Mouse (Mus musculus): ENCODE data around the gene Arhgdia. TPM values are rescaled to one million over a fixed set of nuclear protein-coding genes. Genes with fewer than 3 reads are reported as not detected.
A peak's percentile ranks its signal among the peaks of the same experiment; 100 is the strongest.
"Not testable (repeated sequence)": the region's sequence is repeated elsewhere in the genome, so short reads cannot be mapped to it uniquely, and the experiment has no call there.

The Arhgdia gene
- total RNA-seq, 2 experiments from 2014 or later = 266 to 282 TPM

DNA sequence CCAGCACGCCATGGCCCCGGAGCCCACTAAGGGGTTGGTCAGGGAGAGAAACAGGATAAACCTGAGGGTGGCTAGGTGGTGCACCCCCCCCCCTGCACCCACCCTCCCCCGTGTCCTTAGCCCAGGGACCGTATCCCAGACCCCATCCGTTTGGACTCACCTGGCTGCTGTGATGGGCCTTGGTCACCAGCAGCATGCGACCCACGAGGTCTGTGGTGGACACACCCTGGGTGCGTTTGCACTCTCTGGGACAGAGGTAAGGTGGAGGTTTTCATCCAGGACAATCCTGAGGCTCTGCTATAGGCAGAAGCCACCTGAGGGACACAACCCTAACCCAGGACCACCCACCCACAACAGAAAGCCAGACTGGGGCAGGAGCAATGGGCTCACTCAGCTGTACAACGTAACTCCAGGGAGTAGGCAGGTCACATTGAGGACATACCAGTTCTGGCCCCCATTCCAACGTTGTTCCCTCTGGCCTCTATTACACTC, 32.1 kb upstream of the Arhgdia start:
- DNase-seq = no peak

DNA sequence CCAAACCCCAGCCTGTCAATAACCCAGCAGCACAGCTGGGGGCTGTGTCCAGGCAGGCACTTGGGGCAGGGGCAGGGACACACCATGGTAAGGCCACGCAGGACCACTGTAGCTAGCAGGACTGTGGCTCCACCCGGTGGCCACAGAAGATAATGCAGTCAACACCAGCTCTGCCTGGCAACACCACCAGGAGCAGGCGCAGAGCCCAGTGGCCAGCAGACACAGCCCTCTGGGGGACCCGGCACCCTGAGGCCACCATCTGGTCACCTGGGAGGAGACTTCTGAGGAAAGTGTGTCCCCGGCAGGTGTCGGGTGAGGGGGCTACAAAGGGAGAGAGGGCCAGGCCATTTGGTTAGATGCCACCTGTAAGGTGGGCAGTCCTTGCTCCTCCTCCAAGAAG, 31.3 kb upstream of the Arhgdia start:
- DNase-seq = peak in 1 of 2 experiments; percentile 61

DNA sequence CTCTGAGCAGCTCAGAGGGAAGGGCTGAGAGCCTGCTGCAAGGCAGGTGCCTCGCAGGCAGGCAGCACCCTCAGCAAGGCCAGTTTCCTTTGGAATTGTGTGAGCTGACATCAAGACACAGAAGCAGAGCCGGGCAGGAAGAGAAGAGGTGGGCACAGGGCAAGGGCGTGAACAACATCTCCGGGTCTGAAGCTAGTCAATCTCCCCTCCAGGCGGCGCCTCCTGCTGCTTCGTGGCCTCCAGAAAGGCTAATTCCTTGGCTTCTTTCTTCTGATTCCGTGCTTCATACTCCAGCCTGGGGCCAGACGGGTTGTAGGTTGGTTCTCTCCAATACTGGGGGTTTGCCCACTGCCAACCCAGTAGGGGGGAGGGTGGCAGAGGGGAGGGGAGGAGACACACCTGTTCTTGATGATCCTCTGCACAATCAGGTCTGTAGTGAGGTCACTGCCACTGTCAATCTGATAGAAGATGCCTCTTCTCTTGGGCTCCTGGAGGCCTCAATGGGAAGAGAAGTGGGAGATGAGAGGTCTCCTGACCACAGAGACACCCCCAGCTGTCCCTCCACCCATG, 29.1 kb upstream of the Arhgdia start:
- no peak for DNase-seq

DNA sequence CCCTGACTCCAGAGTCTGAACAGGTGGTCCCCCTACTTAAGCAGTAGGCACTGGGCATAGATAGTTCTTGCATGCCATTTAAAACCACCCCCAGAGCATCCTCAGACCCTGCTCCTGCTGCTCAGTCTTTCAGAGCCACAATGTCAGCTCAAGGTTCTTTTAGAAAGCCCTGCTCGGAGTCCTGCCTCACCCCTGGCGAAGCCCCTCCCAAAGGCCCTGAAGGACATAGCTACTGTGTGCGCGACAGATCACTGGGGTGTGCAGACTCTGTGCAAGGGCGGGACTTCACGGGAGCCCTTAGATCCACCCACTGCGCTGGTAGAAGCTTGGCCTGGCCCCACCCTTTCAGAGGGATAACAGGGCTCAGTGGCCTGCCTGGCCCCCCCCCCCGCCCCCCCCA, 27.8 kb upstream of the Arhgdia start:
- DNase-seq = no peak

DNA sequence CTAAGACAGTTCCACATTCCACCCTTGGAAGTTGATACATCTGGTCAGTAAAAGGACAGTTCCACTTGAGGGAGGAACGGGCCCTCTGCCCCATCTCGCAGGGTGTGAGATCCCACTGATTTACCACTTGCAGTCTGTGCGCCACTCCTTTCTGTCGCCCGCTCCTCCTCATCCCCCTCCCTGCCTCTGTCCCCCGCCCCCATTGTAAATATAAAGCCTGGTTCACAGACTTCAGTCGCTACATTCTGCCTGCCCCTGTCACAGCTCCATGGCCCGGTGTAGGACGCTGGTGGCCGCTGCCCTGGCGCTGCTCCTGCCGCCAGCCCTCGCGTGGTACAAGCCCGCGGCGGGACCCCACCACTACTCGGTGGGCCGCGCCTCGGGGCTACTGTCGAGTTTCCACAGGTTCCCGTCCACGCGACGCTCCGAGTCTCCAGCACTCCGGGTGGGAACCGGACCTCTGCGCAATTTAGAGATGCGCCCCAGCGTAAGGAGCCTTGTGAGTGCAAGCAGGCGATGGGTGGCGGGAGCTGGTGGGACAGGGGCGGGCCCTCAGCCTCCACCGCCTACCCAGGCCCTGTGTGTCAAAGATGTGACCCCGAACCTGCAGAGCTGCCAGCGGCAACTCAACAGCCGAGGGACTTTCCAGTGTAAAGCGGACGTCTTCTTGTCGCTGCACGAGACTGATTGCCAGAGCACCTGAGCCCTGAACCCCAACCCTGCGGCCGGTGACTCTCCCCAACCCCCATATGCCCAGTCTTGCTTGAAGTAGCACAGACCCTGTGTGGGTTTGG, 27.0 kb upstream of the Arhgdia start, which contains the start of gene Npb:
TSS of gene Npb (plus strand) at position 237 of the 794 bp plus-strand sequence.
- DNase-seq = no peak

- no peak for DNase-seq
Measured at GRCm38 (mm10) chr11:120606764-120607163, 25.3 kb upstream of the Arhgdia start.

- no peak for DNase-seq
Measured at GRCm38 (mm10) chr11:120605667-120606066, 24.2 kb upstream of the Arhgdia start.

DNA sequence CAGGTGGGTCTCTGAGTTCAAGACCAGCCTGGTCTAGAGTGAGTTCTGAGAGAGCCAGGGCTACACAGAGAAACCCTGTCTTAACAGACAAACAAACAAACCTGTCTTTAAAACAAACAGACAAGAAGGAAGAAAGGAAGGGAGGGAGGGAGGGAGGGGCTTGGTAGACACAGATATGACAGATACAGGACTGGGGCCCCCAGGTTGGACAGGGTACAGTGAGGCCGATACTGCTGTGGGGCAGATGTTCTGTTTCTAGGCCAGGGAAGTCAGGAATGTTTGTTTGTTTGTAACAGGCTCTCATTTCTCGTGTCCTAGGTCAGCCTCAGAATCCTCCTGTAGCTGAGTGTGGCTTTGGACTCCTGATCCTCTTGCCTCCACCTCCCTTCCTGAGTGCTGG, 22.1 kb upstream of the Arhgdia start:
- DNase-seq = no peak

DNA sequence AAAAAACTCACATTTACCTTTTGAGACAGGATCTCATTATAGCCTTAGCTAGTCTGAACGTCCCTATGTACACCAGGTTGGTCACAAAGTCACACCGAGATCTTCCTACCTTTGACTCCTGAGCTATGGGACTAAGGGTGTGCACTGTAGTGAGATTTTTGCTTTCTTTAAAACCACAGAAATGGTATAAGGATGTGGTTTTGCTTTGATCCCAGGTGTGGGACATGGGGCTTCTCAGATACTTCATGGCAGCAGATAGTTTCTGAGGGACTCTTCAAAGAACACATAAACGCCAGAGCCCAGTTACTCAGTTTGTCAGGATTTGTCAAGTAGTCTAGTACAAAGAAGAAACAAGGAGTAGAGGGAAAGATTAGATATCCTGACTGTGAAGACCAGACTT, 19.3 kb upstream of the Arhgdia start:
- DNase-seq = no peak

DNA sequence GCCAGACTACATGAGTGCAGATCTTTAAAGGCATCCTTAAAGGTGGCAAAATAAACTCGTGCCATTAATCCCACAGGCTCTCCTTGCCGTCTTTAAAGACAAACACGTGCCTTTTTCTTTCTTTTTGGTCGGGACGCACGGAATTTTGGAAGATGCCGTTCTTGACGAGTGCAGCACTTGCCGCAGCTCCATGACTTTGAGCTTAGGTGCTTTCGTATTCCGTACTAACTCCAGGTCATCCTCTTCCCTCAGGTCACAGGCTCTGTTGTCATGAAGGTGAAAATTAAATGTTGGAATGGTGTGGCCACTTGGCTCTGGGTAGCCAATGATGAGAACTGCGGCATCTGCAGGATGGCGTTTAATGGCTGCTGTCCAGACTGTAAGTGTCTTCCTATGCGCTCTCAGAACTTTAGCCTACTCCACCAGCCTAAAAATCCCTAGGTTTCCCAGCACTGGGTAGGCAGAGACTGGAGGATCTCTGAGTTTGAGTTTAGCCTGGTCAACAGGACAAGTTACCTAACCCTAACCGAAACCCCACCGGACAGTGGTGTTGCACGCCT, 17.6 kb upstream of the Arhgdia start:
- DNase-seq = no peak

DNA sequence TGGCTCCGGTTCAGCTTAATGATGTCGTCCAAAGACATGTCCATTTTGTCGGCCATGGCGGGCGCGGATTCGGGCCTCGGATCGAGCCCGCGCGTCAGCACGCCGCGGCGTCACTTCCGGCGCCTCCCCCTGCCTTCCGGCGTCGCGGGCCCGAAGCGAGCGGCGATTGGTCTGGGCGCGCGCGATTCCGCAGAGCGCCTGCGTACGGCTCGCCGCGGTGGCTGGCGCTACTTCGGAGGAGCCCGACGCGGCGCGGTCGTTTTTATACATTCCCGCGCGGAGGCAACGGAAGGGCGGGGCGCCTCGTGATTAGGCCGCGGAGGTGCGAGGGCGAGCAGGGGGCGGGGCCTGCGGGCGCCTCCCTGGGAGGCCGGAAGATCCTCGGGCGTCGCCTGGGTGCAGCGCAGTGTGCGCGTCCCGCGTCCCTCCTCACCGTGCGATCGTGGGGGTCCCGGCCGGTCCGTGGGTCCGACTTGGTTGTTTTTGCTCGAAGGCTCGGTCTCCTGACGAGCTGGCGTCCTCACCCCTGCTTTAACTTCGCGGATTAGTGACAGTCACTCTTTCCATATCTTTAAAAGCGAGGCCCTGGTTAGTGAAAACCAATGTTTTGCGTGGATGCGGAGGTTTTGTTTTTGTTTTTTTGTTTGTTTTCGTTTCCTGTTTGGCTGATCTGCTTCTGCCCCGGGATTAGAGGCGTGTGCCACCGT, 17.0 kb upstream of the Arhgdia start, which contains the start of the genes Alyref and Anapc11:
TSS of gene Alyref (minus strand) at position 83 of the 707 bp plus-strand sequence.
TSS of gene Anapc11 (plus strand) at position 139 of the 707 bp plus-strand sequence.
- DNase-seq = peak; percentile 90 to 93

- DNase-seq = no peak
Measured at GRCm38 (mm10) chr11:120597240-120598235, 16.1 kb upstream of the Arhgdia start.

GRCm38 (mm10) chr11:120588531-120588930, 7.1 kb upstream of the Arhgdia start:
- no peak for DNase-seq

GRCm38 (mm10) chr11:120583937-120584336, 2.5 kb upstream of the Arhgdia start:
- DNase-seq = no peak

- DNase-seq = not testable (repeated sequence)
Measured at GRCm38 (mm10) chr11:120582982-120583293, 1.5 kb upstream of the Arhgdia start.

DNA sequence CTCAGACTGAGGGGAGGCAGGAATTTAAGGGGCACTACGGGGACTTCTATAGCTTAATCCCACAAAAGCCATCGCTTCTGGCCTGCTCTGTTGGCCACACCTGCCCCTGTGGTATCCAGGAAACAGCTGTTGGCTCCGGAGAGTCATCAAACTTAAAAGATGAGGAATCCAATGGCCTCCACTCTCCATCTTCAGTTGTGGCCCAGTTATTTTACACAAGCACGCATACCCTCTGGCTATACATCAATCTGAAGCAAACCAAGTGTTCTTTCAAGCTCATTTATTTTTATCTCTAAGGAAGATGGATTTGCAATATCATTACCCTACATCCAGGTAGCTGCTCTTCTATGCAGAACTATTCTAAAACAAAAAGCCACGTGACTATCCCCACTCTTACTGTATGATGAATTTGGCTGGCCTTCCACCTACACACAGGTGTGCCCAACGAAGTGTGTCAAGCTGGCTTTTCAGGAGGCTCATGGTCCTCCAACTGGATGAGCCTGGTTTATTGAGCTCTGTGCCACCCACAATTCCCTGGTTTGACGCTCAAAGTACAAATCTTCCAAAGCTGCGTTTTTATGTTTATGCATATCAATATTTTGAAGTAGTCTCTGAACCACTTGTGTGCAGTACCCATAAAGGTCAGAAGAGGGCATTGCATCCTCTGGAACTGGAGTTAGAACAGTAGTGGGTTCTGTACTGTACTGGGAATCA, 1.0 kb upstream of the Arhgdia start:
- DNase-seq = no peak

DNA sequence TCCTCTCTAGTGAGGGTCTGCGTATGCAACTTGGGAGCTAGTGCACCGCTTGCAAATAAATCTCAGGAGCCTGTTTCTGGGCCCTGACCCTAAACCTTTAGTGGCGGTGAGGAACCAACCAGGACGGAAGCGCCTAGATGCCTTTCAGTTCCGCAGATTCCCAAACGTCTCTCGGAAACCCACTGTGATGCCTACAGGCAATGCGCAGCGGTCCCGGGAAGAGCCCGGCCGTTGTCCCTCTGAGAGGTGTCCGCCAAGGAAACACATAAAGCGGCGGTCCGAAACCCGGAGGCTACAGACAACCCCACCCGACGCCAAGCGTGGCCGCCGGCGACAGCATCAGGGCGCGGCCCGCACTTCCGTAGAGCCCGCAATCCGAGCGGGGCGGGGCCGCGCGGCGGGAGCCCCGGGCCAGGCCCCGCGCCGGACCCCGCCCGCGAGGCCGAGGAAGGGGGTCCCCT, 523 bp downstream of the Arhgdia start:
- DNase-seq = peak; percentile 26 to 37

- no peak for DNase-seq
Measured at GRCm38 (mm10) chr11:120580190-120580589, 1.2 kb downstream of the Arhgdia start.

GRCm38 (mm10) chr11:120579316-120580107, 1.9 kb downstream of the Arhgdia start:
- peak; percentile 67 to 69 for DNase-seq

DNA sequence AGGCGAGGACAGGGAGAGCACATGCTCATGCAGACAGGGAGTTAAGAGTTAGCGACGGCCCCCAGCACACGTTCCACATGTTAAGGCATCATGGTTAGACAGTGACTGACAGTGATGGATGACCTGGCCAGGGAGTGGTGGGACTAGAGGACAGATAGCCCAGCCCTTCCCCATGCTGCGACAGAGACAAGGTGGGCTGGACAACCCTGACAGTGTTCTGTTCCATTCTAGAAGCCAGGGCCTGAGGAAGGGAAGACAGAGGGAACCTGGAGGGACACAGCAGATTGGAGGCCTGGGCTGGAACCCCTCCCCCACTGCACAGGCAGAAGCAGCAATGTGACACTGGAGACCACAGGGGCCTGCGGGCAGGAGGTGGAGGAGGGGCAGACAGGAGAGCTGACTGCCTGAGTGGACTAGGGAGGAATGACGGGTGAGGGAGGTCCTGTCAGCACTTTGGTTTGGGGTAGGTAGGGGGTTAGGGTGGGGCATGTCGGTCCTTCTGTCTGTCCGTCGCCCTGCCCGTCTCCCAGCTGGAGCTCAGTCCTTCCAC, 2.7 kb downstream of the Arhgdia start:
- DNase-seq = no peak
